Mouse (Mus musculus) cortical plate, adult 2 months (tissue): ENCODE data around the gene Hist1h2bn. TPM values are rescaled to one million over a fixed set of nuclear protein-coding genes. Genes with fewer than 3 reads are reported as not detected.
"Not testable (repeated sequence)": the region's sequence is repeated elsewhere in the genome, so short reads cannot be mapped to it uniquely, and the experiment has no call there.

Source experiments
- H3K27ac ChIP-seq: fragments of 200-500 bp; 2 replicates; pipeline ENCODE4 v1.5.1; 2012; ENCODE audit warnings: low read length, control low read depth, inconsistent platforms; ENCODE audit not compliant: insufficient read depth
- H3K4me1 ChIP-seq: fragments of 200-500 bp; 2 replicates; pipeline ENCODE4 v1.6.1; 2011; ENCODE audit warnings: low read length; ENCODE audit not compliant: control insufficient read depth, insufficient read depth
- H3K4me3 ChIP-seq: fragments of 200-500 bp; 2 replicates; pipeline ENCODE4 v1.5.1; 2011; ENCODE audit warnings: mild to moderate bottlenecking, low read length, control low read depth; ENCODE audit not compliant: insufficient read depth
- CTCF ChIP-seq: fragments of 200-500 bp; IDR thresholded peaks from 2 replicates; pipeline ENCODE4 v1.5.1; 2011; ENCODE audit warnings: mild to moderate bottlenecking, control low read depth, low read length; ENCODE audit not compliant: insufficient read depth; ENCODE audit errors: extremely low read depth
- POLR2A ChIP-seq: fragments of 200-500 bp; IDR thresholded peaks from 2 replicates; pipeline ENCODE4 v1.6.1; 2011; ENCODE audit warnings: mild to moderate bottlenecking, low read length, control low read depth; ENCODE audit not compliant: insufficient read depth; ENCODE audit errors: extremely low read depth
- polyA plus RNA-seq: library from polyadenylated mRNA; depleted of rRNA; stranded (reverse); fragments of >200 nt; gene quantifications from 2 replicates; pipeline ENCODE4 v1.2.3, GENCODE M21; 2012; rRNA removed

Gene Hist1h2bn
- 2.0 and 2.7 TPM in 2 replicates for polyA plus RNA-seq

DNA sequence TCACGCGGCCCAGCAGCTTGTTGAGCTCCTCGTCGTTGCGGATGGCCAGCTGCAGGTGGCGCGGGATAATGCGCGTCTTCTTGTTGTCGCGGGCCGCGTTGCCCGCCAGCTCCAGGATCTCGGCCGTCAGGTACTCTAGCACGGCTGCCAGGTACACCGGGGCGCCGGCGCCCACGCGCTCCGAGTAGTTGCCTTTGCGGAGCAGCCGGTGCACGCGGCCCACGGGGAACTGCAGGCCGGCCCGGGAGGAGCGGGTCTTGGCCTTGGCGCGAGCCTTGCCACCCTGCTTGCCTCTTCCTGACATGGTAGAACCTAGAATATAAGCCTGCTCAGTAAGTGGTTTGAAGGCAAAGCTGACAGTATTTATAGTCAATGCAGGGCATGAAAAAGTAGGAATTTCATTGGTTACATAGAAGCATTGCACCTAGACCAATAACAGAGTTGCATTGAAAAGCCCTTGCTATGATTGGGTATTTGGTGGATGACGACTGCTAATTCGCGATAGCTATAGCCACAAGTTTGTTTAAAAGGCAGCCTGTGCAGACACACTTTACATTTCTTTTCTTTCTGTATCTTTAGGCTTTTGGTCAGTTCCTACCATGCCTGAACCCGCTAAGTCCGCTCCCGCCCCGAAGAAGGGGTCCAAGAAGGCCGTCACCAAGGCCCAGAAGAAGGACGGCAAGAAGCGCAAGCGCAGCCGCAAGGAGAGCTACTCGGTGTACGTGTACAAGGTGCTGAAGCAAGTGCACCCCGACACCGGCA lies at the start of gene Hist1h2bn, which contains the start of gene Hist1h2ak:
Gene Hist1h2bn (plus strand): TSS at position 600 of the 762 bp plus-strand sequence.
Gene Hist1h2ak (minus strand): TSS at position 304 of the 762 bp plus-strand sequence.
- H3K27ac ChIP-seq, result peak within 1 kb of the TSS; percentile 88
- H3K4me1 ChIP-seq, result not testable (repeated sequence)
- H3K4me3 ChIP-seq, result peak within 1 kb of the TSS; percentile 56
- TF ChIP-seq POLR2A, result peak; percentile 83

DNA sequence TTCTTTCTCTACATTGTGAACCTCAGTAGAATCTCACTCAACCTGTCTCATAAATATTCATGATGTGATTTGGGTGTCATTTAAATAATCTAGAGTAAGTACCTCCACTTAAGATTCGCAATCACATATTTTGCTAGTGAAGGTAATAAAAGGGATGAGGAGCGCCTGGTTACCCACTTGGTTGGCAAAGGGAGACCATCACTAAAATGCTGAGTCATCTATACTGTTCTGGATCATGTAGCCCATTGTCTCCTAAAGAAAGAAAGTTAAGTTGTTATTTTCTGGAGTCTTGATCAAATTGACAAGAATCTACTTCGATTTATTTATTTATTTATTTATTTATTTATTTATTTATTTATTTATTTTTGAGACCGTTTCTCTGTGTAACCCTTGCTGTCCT lies 47.3 kb upstream of the Hist1h2bn start:
- Histone ChIP-seq H3K4me3 (no peak overlapping the region), H3K27ac (no peak overlapping the region), H3K4me1 (no peaks in the 10 kb centered on the region)
- TF ChIP-seq CTCF (no peak), POLR2A (no peak)

DNA sequence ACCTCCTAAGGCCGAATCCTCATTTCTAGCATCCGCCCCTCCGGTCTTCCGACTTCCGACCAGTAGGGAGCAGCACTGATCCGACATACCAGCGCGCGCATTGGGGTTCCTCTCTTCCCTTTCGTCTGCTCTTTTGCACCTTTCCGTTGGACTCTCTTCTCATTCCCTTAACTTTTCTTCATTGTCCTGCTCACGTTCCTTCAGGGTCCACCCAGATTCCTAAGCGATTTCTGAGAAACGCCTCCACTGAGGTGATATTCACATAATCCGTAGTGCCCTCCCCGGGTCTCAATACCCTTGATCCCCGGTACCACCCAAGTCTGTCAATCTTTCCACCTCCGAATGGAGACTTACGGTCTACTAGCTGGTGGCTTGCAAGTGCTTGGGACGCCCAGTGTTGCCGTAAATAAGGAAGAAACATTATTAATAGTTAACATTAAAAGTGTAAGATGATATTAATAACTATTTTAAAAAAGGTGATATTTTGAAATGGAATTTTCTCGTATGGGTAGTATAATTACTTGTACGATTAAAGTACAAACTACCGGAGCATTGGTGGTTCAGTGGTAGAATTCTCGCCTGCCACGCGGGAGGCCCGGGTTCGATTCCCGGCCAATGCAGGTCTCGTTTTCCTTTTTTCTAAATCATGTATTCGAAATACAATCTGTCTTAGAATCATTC lies 43.8 kb upstream of the Hist1h2bn start:
- Histone ChIP-seq H3K4me1 (peaks cover 2% of the 10 kb centered on the region; the same call in 1 of the 2 replicates), H3K4me3 (peak overlapping the region; percentile 85), H3K27ac (no peak overlapping the region)
- peak; percentile 65 for TF ChIP-seq CTCF
- TF ChIP-seq POLR2A, result no peak

DNA sequence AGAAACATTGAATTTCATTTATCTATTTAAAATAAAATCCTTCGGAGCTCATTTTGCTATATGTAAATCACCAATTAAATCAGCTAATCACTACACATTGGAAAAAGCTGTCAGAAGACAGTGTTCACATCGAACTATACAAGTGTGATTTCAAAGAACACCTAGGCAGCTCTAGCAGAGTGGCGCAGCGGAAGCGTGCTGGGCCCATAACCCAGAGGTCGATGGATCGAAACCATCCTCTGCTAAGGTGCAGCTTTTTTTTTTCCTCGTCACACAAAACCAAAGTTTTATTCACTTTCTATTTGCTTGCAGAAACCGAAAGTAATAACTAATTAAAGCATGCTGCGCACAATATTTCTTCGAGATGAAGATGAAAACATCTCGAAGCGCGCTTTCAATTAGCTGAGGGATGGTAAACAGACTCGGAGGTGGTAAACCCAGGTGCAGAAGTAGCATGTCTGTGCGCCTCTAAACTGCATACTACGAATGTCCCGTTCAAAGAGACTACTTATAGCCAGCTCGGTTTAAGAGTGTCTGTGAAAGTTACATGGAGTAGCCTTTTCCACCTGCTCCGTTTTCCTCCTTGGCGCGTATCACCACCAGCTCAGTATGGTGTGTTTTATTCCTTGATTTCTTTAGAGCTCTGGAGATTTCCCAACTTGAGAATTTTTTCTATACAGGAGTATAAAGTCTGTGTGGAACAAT lies 43.0 kb upstream of the Hist1h2bn start:
- no peak for TF ChIP-seq CTCF
- no peak for TF ChIP-seq POLR2A
- H3K27ac ChIP-seq, result no peak overlapping the region

DNA sequence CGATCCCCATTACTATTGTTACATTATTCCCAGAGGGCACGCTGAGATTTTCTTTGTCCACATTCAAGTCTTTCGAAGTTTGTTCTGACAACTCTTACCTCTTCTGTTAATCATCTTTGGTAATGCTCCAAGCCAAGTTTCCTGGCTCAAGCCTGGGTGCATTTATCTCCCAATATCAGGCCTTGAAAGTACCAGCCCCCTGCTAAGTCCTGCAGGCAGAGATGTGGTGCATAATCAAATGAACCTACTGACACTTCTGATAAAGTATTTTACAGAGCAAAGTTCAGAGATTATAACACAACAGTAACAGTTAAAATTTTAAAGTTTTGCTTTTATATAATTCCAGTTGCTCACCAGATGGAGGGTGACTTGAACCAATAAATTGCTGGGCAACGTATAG lies 42.2 kb upstream of the Hist1h2bn start:
- no peak overlapping the region for H3K27ac ChIP-seq
- peak overlapping the region; percentile 85; the same call in 1 of the 2 replicates for H3K4me3 ChIP-seq
- TF ChIP-seq CTCF, result no peak
- H3K4me1 ChIP-seq, result peaks cover 4% of the 10 kb centered on the region; the same call in 1 of the 2 replicates

More for the DNA sequence above, 43.0 kb upstream of the Hist1h2bn start:
- Histone ChIP-seq H3K4me1 (peaks cover 4% of the 10 kb centered on the region; the same call in 1 of the 2 replicates), H3K4me3 (peak overlapping the region; percentile 85)

DNA sequence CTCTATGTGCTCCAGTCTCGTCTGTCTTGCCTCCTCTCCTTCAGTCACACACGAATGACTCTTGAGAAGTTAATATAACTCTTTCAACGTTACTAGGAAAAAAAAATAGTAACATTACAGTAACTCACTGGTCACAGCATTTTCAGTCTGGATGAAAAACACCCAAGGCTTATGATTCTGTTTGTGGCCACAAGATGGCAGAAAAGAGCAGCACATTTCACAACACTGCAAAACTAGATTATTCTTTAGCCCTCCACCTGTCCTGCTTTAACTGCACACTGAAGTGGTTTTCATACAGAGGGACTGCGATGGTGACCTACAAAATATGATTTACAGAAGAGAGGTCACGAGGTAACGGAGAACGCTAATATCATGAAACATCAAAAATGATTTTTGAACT lies 39.2 kb upstream of the Hist1h2bn start:
- Histone ChIP-seq H3K4me3 (peak overlapping the region; percentile 33; the same call in 1 of the 2 replicates), H3K27ac (no peak overlapping the region), H3K4me1 (peaks cover 5% of the 10 kb centered on the region; the same call in 1 of the 2 replicates)
- TF ChIP-seq CTCF, result peak; percentile 54; the same call in 1 of the 2 replicates
- no peak for TF ChIP-seq POLR2A

DNA sequence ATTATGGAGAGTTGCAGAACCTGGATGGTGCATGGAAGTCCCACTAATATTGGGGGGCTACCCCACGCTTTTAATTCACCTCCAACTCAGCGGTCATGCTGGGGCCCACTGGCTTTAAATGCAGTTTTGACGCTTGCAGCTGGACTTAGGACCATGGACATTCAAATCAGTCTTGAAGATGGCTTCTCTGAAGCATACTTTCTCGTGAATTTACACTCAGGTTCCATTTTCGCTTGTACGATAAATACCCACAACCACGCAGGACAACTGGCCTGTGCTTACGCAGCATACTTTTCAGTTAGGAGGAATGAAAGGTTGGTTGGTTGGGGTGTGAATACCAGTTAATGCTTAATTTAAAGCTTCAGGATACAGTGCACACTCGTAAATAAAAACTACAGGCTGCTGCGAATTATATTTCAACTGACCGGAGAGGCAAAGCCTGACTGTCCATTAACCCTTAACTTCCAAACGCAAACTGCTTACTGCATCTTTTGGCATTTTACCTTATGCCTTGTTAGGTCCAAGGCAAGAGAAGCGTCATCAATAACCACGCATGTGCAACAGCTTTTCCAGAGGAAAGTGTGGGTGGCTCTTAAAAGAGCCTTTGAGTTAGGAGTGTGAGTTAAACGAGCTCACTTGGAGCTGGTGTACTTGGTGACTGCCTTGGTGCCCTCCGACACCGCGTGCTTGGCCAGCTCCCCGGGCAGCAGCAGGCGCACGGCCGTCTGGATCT lies 38.6 kb upstream of the Hist1h2bn start:
- H3K4me3 ChIP-seq, result peak overlapping the region; percentile 33
- H3K27ac ChIP-seq, result no peak overlapping the region
- peaks cover 5% of the 10 kb centered on the region; the same call in 1 of the 2 replicates for H3K4me1 ChIP-seq
- no peak for TF ChIP-seq POLR2A
- no peak for TF ChIP-seq CTCF

DNA sequence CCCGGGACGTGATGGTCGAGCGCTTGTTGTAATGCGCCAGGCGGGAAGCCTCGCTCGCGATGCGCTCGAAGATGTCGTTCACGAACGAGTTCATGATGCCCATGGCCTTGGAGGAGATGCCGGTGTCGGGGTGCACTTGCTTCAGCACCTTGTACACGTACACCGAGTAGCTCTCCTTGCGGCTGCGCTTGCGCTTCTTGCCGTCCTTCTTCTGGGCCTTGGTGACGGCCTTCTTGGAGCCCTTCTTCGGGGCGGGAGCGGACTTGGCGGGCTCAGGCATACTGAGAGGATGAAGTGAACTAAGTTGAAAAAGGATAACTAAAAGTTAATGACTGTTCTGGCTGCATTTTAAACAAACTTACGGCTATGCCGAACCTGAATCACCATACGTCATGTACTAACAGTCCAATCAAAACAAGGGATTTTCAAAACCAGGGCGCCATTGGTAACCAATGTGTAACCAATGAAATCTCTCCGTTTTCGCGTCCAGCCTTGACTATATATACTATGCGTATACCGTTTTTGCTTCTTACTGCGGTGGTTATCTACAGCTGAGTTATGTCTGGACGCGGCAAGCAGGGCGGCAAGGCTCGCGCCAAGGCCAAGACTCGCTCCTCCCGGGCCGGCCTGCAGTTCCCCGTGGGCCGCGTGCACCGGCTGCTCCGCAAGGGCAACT lies 37.9 kb upstream of the Hist1h2bn start, which contains the start of the genes Hist1h2bl and Hist1h2ai:
Gene Hist1h2bl (minus strand): TSS at position 280 of the 676 bp plus-strand sequence.
Gene Hist1h2ai (plus strand): TSS at position 559 of the 676 bp plus-strand sequence.
- peak; percentile 97 for TF ChIP-seq POLR2A
- not testable (repeated sequence) for H3K4me1 ChIP-seq
- H3K4me3 ChIP-seq, result peak within 1 kb of the TSS; percentile 33
- H3K27ac ChIP-seq, result peak within 1 kb of the TSS; percentile 97

DNA sequence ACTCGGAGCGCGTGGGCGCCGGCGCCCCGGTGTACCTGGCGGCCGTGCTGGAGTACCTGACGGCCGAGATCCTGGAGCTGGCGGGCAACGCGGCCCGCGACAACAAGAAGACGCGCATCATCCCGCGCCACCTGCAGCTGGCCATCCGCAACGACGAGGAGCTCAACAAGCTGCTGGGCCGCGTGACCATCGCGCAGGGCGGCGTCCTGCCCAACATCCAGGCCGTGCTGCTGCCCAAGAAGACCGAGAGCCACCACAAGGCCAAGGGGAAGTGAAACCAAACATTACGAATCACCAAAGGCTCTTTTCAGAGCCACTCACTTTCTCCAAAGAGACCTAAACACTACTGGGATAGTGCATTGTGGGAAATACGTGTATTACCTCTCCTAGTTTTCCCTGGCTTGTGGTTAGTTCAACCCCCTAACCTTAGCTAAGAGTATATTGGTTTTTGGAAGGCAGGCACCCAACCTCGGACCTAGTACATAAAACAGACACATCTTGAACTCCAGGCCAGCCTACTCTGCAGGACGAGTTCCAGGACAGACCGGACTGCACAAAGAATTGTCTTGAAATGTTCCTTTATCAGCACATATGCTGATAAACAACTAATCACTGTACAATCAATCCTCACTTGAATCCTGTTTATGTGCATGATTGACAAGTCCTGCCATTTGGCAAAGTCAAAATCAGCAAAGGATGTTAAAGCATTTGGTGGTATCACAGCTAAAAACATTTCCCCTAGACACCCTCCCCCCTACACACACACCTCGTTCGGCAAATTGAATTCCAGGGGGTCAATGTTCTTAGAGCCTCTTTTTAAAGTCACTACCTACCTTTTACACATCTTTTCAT lies 37.2 kb upstream of the Hist1h2bn start:
- Histone ChIP-seq H3K4me3 (peak overlapping the region; percentile 33), H3K27ac (peak overlapping the region; percentile 97)
- not testable (repeated sequence) for H3K4me1 ChIP-seq
